Mouse (Mus musculus) limb, embryonic 15.5 days (tissue): Measurements from ENCODE around the gene D130043K22Rik. TPM values are rescaled to one million over a fixed set of nuclear protein-coding genes. Genes with fewer than 3 reads are reported as not detected.
A peak's percentile ranks its signal among the peaks of the same experiment; 100 is the strongest.

Experiments used
- ATAC-seq: fragments of 200-750 bp; cut with Nextera tagmentation; 2 replicates; pipeline ENCODE4 v1.8.0; 2017; ENCODE audit warnings: low read depth, moderate TSS enrichment; ENCODE audit not compliant: insufficient number of reproducible peaks, low FRiP score, low TSS enrichment
- H3K27ac ChIP-seq: fragments of 300-500 bp; sonication (generic); 2 replicates; pipeline ENCODE4 v1.5.1; 2015; ENCODE audit warnings: moderate library complexity, mild to moderate bottlenecking, inconsistent platforms
- H3K27me3 ChIP-seq: fragments of 300-500 bp; sonication (generic); 2 replicates; pipeline ENCODE4 v1.6.1; 2015; ENCODE audit warnings: inconsistent platforms
- H3K36me3 ChIP-seq: fragments of 300-500 bp; sonication (generic); 2 replicates; pipeline ENCODE4 v1.6.1; 2015; ENCODE audit warnings: inconsistent platforms
- H3K4me1 ChIP-seq: fragments of 300-500 bp; sonication (generic); 2 replicates; pipeline ENCODE4 v1.6.1; 2015; ENCODE audit warnings: inconsistent platforms
- H3K4me2 ChIP-seq: fragments of 300-500 bp; sonication (generic); 2 replicates; pipeline ENCODE4 v1.6.1; 2015; ENCODE audit warnings: mild to moderate bottlenecking, inconsistent platforms
- H3K4me3 ChIP-seq: fragments of 300-500 bp; sonication (generic); 2 replicates; pipeline ENCODE4 v1.5.1; 2015; ENCODE audit warnings: mild to moderate bottlenecking, inconsistent platforms
- H3K9ac ChIP-seq: fragments of 300-500 bp; sonication (generic); 2 replicates; pipeline ENCODE4 v1.6.1; 2015; ENCODE audit warnings: inconsistent platforms
- H3K9me3 ChIP-seq: fragments of 300-500 bp; sonication (generic); 2 replicates; pipeline ENCODE4 v1.6.1; 2016; ENCODE audit warnings: inconsistent platforms
- WGBS: fragments of 180-500 bp; shearing (Covaris S2); methylation state at CpG from one replicate; pipeline ENCODE4 v1.1.7; 2015; 5-methylcytosine and 5-hydroxymethylcytosine counted together
- polyA plus RNA-seq: library from polyadenylated mRNA; unstranded; fragments of >200 nt; fragmentation: Nextera tagmentation; extraction: Ambion mirVana; gene quantifications from 2 replicates; pipeline ENCODE4 v1.2.1, GENCODE M21; 2015

D130043K22Rik gene
- polyA plus RNA-seq, 1 experiment from 2014 or later = 0.04 TPM

DNA sequence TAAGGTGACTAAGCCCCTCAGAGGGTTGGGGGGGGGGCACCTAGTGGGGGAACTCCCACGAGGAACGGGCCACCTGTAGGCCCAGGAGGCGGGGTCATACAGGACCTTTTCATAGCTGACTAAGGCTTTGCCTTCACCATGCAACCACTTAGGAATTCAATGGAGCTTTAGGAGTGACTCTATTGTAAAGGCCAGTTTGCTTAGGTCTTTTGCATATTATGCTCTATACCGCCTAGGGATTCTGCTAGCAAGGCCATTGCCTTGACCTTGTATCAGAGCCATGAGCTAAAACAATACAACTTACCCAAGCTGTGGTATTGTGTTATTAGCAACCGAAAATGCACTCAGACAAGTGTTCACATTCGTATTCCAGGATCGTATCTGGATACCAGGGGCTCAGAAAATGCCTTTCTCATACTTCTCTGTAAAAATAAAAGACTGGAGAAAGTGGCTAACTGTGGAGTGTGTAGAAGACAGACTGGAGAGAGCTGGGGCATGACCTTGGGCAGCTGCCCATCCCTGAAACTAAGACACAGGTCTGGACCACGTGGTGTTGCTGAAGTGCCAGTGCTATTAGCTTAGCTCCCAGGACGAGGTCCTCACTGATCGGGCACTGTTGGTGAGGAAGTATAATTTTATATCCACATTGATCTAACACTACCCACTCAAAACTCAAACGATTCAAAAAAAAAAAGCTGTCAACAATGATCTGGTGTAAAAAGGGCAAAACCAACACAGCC, 62.1 kb downstream of the D130043K22Rik start:
- Histone ChIP-seq H3K27me3 (no peaks in the 10 kb centered on the region), H3K9me3 (no peaks in the 10 kb centered on the region), H3K4me2 (no peak overlapping the region), H3K27ac (no peak overlapping the region), H3K4me1 (no peaks in the 10 kb centered on the region), H3K36me3 (no peaks in the 10 kb centered on the region), H3K9ac (no peak overlapping the region), H3K4me3 (no peak overlapping the region)
- ATAC-seq = no peak
- WGBS = 85% methylated on average over 11 of the region's 11 CpGs

DNA sequence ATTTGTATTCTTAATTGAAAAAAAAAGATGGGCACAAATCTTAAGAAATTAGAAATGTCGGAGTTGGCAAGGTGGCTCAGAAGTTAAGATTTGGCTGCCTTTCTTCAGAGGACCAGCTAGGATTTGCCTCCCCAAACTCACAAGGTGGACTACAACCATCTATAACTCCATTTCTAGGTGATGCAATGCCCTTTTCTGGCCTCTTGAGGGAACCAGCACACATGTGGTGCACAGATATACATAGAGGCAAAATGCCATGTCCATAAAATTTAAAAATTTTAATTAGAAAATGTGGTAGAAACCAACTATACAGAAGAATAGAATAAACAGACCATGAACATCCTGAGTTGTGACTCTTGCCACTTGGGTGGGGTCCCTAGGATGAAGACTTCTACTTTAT, 64.2 kb downstream of the D130043K22Rik start:
- no peak for ATAC-seq
- no peak overlapping the region for H3K4me2 ChIP-seq

DNA sequence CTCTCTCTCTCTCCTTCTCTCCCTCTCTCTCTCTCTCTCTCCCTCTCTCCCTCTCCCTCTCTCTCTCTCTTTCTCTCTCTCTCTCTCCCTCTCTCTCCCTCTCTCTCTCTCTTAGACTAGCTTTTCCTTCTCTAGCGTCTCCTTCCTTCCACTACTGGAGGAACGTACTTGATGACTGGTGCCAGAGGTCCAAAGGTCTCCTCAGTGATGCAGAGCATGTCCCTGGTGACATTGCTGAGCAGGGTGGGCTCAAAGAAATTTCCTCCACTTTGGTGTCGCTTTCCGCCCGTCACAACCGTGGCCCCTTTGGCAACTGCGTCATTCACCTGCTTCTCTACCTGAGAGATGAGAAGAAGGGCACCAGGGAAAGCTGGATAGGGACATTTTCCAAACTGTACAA, 68.6 kb downstream of the D130043K22Rik start:
- Histone ChIP-seq H3K27me3 (no peaks in the 10 kb centered on the region), H3K9me3 (no peaks in the 10 kb centered on the region), H3K36me3 (peaks cover 24% of the 10 kb centered on the region), H3K4me2 (no peak overlapping the region), H3K9ac (no peak overlapping the region), H3K4me1 (no peaks in the 10 kb centered on the region), H3K27ac (no peak overlapping the region), H3K4me3 (no peak overlapping the region)
- ATAC-seq = no peak
- 94% methylated on average over 7 of the region's 7 CpGs for WGBS

More for the DNA sequence above, 64.2 kb downstream of the D130043K22Rik start:
- no peaks in the 10 kb centered on the region for H3K27me3 ChIP-seq
- WGBS = 95% methylated on average over 1 of the region's 1 CpGs
- no peaks in the 10 kb centered on the region for H3K4me1 ChIP-seq
- H3K4me3 ChIP-seq = no peak overlapping the region
- no peak overlapping the region for H3K27ac ChIP-seq
- no peak overlapping the region for H3K9ac ChIP-seq
- 0 out of 2 replicates have a peak, but pooled peaks cover 10% of the 10 kb centered on the region for H3K36me3 ChIP-seq
- H3K9me3 ChIP-seq = no peaks in the 10 kb centered on the region

DNA sequence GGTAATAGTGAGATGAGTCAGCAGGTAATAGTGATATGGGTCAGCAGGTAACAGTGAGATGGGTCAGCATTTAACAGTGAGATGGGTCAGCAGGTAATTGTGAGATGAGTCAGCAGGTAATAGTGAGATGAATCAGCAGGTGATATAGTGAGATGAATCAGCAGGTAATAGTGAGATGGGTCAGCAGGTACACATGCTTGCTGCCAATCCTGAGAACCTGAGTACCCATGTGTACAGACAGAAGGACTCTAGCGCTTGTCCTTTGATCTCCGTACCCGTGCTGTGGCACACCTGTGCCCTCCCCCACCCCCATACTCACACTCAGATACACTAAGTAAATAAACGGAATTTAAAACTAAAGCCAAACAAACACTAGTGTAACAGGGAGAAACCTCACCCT, 70.0 kb downstream of the D130043K22Rik start:
- H3K9ac ChIP-seq = no peak overlapping the region
- no peak overlapping the region for H3K4me3 ChIP-seq
- WGBS = 85% methylated on average over 4 of the region's 4 CpGs
- H3K36me3 ChIP-seq = peaks cover 31% of the 10 kb centered on the region
- H3K27ac ChIP-seq = no peak overlapping the region
- H3K27me3 ChIP-seq = no peaks in the 10 kb centered on the region
- no peaks in the 10 kb centered on the region for H3K4me1 ChIP-seq
- H3K4me2 ChIP-seq = no peak overlapping the region
- ATAC-seq = no peak
- H3K9me3 ChIP-seq = no peaks in the 10 kb centered on the region

DNA sequence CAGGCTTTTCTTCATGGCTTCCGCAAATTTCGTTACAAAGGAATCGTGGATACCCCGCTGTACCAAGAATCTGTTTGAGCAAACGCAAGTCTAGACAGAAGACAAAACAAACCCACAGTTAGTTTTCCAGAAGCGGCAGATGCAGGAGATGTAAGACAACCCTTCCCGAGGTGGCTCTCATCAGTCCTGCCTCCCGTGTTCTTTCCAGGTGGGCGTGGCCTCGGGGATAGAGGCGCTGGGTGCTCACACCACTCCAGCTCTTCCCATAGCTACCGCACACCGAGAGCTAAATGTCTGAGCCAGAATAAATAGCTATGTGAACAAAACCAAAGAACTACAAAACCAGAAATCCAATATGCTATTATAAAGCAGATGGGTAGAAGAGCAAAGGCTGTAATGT, 70.9 kb downstream of the D130043K22Rik start:
- H3K4me3 ChIP-seq = no peak overlapping the region
- H3K36me3 ChIP-seq = peaks cover 31% of the 10 kb centered on the region
- H3K4me2 ChIP-seq = no peak overlapping the region
- no peak for ATAC-seq
- no peaks in the 10 kb centered on the region for H3K27me3 ChIP-seq
- H3K9me3 ChIP-seq = no peaks in the 10 kb centered on the region
- no peaks in the 10 kb centered on the region for H3K4me1 ChIP-seq
- WGBS = 74% methylated on average over 13 of the region's 13 CpGs
- no peak overlapping the region for H3K9ac ChIP-seq
- no peak overlapping the region for H3K27ac ChIP-seq

DNA sequence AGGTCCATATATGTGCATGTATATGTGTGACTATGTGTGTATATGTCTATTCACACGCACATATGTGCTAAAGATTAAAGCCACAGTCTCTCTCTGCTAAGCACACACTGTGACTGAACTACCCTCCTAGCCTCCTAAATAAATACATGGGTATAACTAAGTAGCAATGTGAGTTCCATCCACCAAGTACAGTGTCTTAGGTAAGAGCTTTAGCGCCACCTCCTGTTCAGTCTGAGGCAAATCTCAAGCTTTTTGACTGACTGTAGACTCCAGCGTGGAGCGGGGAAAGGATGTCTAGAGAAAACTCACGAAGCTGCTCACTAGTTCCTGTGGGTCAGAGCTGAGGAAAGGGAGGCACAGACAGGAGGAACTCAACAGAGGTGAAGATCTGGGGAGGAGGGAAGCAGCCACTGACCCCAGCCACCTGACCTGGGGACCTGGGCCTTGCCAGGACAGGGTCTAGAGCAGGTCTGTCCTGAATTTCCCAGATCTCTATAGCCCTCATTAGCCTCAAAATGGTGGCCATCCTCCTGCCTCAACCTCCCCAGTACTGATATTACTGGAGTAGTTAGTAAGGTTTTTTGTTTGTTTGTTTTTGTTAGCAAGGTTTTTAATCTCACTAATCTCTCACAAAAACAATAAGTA, 75.5 kb downstream of the D130043K22Rik start:
- Histone ChIP-seq H3K36me3 (peaks cover 33% of the 10 kb centered on the region), H3K4me2 (no peak overlapping the region), H3K27ac (no peak overlapping the region), H3K9me3 (no peaks in the 10 kb centered on the region), H3K9ac (no peak overlapping the region), H3K4me1 (no peaks in the 10 kb centered on the region), H3K4me3 (no peak overlapping the region), H3K27me3 (no peaks in the 10 kb centered on the region)
- ATAC-seq = no peak
- WGBS = 35% methylated on average over 5 of the region's 5 CpGs

DNA sequence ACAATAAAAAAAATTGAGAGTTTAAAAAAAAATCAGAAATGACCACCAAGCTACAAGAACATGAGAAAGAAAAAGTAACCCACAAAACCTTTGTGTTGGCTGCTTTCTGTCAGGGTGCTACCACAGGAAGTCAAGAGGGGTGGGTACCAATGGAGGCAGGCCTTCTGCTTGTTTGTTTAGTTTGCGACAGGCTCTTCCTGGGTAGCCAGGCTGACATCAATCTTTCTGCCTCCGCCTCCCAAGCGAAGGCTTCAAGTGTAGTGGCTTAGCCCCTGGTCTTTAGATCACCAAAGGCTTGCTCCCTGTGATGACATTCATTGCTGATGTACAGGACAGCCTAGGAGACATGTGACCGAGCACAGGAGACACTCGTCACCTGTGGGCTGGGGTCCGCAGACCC, 76.3 kb downstream of the D130043K22Rik start:
- 81% methylated on average over 6 of the region's 6 CpGs for WGBS
- no peaks in the 10 kb centered on the region for H3K9me3 ChIP-seq
- H3K36me3 ChIP-seq = peaks cover 33% of the 10 kb centered on the region
- H3K4me3 ChIP-seq = no peak overlapping the region
- ATAC-seq = 0 out of 2 replicates have a peak, but pooled peaks have one; percentile 14
- no peak overlapping the region for H3K4me2 ChIP-seq
- H3K9ac ChIP-seq = no peak overlapping the region
- H3K27me3 ChIP-seq = no peaks in the 10 kb centered on the region
- H3K27ac ChIP-seq = no peak overlapping the region
- H3K4me1 ChIP-seq = no peaks in the 10 kb centered on the region

DNA sequence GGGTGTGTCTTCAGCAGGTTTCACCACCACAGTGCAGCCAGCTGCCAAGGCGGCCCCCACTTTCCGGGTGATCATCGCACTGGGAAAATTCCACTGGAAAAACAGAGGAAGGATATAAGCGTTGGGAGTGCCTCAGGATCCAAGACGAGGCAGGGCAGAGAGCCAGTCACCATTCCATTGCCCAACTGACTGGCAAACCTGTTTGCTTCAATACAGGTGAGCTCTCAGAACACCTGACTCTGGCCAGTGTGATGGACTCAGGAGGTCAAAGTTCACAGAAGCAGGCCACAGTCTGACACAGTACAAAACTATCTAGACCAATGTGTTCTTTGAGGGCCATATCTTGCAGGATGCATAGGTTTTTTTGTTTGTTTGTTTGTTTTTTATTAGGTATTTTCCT, 79.1 kb downstream of the D130043K22Rik start:
- Histone ChIP-seq H3K4me3 (no peak overlapping the region), H3K27me3 (no peaks in the 10 kb centered on the region), H3K27ac (no peak overlapping the region), H3K4me2 (no peak overlapping the region), H3K36me3 (peaks cover 17% of the 10 kb centered on the region; the same call in 1 of the 2 replicates), H3K9ac (no peak overlapping the region), H3K4me1 (no peaks in the 10 kb centered on the region), H3K9me3 (no peaks in the 10 kb centered on the region)
- ATAC-seq = no peak
- 91% methylated on average over 5 of the region's 5 CpGs for WGBS

DNA sequence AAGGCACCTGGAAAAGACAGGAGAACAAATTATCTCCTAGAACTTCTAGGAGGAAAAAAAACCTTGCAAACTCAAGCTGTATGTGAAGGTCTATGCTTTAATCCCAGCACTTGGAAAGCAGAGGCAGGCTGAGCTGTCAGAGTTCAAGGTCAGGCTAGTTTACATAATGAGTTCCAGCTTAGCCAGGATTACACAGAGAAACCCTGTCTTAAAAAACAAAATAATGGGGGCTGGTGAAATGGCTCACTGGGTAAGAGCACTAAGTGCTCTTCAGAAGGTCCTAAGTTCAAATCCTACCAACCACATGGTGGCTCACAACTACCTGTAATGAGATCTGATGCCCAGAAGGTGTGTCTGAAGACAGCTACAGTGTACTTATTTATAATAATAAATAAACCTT, 85.7 kb downstream of the D130043K22Rik start:
- no peaks in the 10 kb centered on the region for H3K27me3 ChIP-seq
- no peak overlapping the region for H3K4me2 ChIP-seq
- H3K4me3 ChIP-seq = no peak overlapping the region
- no peaks in the 10 kb centered on the region for H3K9me3 ChIP-seq
- H3K27ac ChIP-seq = no peak overlapping the region
- no peak overlapping the region for H3K9ac ChIP-seq
- H3K4me1 ChIP-seq = 0 out of 2 replicates have a peak, but pooled peaks cover 3% of the 10 kb centered on the region
- no peaks in the 10 kb centered on the region for H3K36me3 ChIP-seq
- ATAC-seq = no peak

DNA sequence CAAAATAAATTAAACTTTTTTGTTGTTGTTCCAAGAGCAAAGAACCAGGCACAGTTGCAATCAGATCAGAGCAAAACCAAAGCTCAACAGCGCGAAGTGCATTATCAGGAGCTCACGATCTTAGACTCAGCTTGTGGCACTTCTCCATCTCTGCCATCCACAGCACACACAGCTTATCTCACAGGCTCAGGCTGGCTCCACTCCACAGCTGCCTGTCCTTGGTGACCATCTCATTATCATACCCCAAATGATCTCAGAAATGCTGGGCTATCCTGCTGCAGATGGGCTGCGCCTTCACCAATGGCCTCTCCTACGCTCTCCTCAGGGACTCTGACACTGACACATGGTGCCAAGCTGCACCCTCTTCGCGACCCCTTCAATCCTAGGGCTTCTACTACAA, 88.3 kb downstream of the D130043K22Rik start:
- H3K36me3 ChIP-seq = no peaks in the 10 kb centered on the region
- peaks cover 9% of the 10 kb centered on the region; the same call in 1 of the 2 replicates for H3K4me1 ChIP-seq
- no peak overlapping the region for H3K9ac ChIP-seq
- no peak for ATAC-seq
- no peak overlapping the region for H3K4me2 ChIP-seq
- H3K27me3 ChIP-seq = no peaks in the 10 kb centered on the region
- no peaks in the 10 kb centered on the region for H3K9me3 ChIP-seq
- 91% methylated on average over 7 of the region's 7 CpGs for WGBS
- H3K27ac ChIP-seq = no peak overlapping the region
- no peak overlapping the region for H3K4me3 ChIP-seq

DNA sequence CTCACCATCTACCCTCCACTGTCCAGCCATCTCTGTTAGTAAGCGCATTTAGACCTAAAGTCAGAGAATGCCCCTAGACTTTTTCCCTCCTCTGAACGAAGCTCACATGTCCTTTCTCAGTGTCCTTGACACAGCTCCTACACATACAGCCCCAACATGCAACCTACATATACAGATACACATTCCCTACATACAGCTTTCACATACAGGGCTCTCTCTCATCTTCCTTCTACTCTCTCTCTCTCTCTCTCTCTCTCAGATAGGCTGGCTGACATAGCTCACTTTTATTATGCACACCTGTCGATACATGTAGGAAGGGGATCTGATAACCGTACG, 91.8 kb downstream of the D130043K22Rik start:
- Histone ChIP-seq H3K4me1 (peaks cover 13% of the 10 kb centered on the region; the same call in 1 of the 2 replicates), H3K27ac (no peak overlapping the region; the same call in 1 of the 2 replicates), H3K9ac (peak overlapping the region; percentile 90; the same call in 1 of the 2 replicates), H3K27me3 (no peaks in the 10 kb centered on the region), H3K4me3 (peak overlapping the region; percentile 88), H3K36me3 (no peaks in the 10 kb centered on the region), H3K4me2 (peak overlapping the region; percentile 79), H3K9me3 (no peaks in the 10 kb centered on the region)
- 0 out of 2 replicates have a peak, but pooled peaks have one; percentile 15 for ATAC-seq
- WGBS = 41% methylated on average over 5 of the region's 5 CpGs

DNA sequence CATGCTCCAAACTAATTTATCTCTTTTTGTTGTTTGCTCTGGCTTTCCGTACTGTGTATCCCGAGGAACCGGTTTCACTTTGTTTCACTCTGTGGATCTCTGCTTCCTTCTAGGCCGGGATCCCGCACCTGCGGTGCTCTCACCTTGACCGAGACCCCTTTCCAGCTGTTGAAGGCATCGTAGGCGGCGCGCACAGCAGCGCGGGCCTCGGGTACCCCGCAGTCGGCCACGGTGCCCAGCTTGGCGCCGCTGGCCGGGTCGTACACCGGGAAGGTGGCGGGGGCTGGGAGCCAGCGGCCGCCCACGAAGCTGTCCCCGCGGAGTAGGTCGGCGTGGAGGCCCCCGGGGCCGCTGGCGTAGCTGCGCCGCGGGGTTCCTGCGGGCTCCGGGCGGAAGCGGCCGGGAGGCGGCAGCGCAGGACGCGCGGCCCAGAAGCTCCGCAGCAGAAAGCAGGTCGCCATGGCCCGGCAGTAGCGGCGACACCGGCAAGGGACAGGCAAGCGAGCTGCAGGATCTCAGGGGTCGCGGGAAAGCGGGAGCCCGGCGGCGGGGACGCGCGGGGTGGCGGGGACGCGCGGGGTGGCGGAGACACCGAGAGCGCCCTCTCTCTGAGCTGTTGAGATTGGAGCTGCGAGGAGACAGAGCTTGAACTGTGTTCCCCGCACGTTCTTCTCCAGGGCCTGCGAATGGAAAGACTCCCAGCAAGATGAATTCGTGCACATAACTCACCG, 92.3 kb downstream of the D130043K22Rik start, which contains the start of gene Aldh5a1:
Gene Aldh5a1 (minus strand): TSS at position 554 of the 731 bp plus-strand sequence.
- H3K9me3 ChIP-seq = no peaks in the 10 kb centered on the region
- H3K4me1 ChIP-seq = peaks cover 13% of the 10 kb centered on the region; the same call in 1 of the 2 replicates
- peak within 1 kb of the TSS; percentile 87 for H3K27ac ChIP-seq
- WGBS = under 1% methylated on average over 75 of the region's 75 CpGs
- H3K27me3 ChIP-seq = no peaks in the 10 kb centered on the region
- peak within 1 kb of the TSS; percentile 79 for H3K4me2 ChIP-seq
- peak within 1 kb of the TSS; percentile 90 for H3K9ac ChIP-seq
- no peaks in the 10 kb centered on the region for H3K36me3 ChIP-seq
- peak; percentile 79 for ATAC-seq
- peak within 1 kb of the TSS; percentile 88 for H3K4me3 ChIP-seq
